Mouse (Mus musculus) liver, adult (tissue): Measurements from ENCODE around the gene Vav2.
A peak's percentile ranks its signal among the peaks of the same experiment; 100 is the strongest.

ENCODE experiments used
- GATA4 ChIP-seq: IDR thresholded peaks from 2 replicates; pipeline ENCODE4 v1.6.1; 2014; ENCODE audit warnings: mild to moderate bottlenecking, low read length; ENCODE audit not compliant: insufficient replicate concordance

The Vav2 gene

GRCm38 (mm10) chr2:27426855-27427457 is at the start of gene Vav2:
Gene Vav2, minus strand, starts transcription at chr2:27427033.
- no peak for TF ChIP-seq GATA4

- no peak for TF ChIP-seq GATA4
Observed at GRCm38 (mm10) chr2:27475495-27476302, 48.9 kb upstream of the Vav2 start.

GRCm38 (mm10) chr2:27474621-27475484 is 48.0 kb upstream of the Vav2 start:
- no peak for TF ChIP-seq GATA4

GRCm38 (mm10) chr2:27473911-27474310 is 47.1 kb upstream of the Vav2 start:
- TF ChIP-seq GATA4, result no peak

- no peak for TF ChIP-seq GATA4
Observed at GRCm38 (mm10) chr2:27473061-27473765, 46.4 kb upstream of the Vav2 start.

DNA sequence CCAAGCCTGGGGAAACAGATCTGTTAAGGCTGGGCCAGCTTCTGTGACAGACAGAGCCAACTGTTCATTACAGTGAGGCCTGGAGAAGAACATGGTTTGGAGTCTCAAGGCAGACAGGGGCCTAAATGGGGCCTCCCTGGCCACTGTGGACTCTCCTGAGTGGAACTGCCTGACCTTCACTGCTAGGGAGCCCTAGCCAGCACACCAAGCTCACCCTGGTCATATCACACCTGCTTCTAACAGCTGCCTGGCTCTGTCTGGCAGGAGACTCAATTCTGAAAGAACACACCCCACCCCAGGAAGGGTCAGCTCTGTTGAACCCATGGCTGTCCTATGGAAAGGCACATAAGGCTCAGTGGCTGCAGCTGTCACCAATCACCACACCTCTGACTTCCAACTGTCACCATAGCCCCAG is 44.3 kb upstream of the Vav2 start:
- TF ChIP-seq GATA4, result no peak

GRCm38 (mm10) chr2:27470535-27470934 is 43.7 kb upstream of the Vav2 start:
- TF ChIP-seq GATA4, result no peak

GRCm38 (mm10) chr2:27469991-27470355 is 43.1 kb upstream of the Vav2 start:
- no peak for TF ChIP-seq GATA4

DNA sequence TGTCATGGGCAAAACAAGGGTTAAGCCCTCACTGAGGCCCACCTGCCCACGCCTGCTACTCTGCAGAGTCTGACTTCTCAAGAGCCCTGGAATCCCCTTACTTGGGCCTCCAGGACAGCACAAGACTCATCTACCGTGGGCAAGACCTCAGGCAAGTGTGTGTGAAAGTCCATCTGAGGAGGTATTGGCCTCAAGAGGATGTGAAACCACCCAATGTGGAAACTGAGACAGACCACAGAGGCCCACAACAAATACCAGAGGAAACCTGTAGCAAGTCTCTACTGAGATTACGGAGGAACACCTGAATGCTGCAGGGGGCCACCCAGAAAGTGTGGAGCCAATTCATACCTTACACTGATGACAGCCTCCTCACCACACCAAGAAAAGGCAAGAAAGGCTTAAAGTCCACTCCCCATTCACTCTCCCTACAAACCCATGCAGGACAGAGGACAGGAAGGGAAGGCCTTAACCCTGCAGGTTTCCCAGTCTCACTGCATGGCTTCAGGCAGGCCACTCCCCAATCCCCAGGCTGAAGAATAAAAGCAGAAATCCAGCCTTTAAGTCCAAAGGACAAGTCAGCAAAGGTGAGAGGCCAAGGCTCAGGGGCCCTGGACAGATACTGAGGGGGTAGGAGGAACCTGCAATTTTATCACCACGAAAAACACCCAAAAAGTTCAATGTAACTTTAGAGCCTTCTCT is 42.6 kb upstream of the Vav2 start:
- TF ChIP-seq GATA4, result no peak

GRCm38 (mm10) chr2:27462901-27463300 is 36.1 kb upstream of the Vav2 start:
- TF ChIP-seq GATA4, result no peak

GRCm38 (mm10) chr2:27461881-27462660 is 35.2 kb upstream of the Vav2 start:
- peak; percentile 71; the same call in 1 of the 2 replicates for TF ChIP-seq GATA4

GRCm38 (mm10) chr2:27460651-27461050 is 33.8 kb upstream of the Vav2 start:
- no peak for TF ChIP-seq GATA4

DNA sequence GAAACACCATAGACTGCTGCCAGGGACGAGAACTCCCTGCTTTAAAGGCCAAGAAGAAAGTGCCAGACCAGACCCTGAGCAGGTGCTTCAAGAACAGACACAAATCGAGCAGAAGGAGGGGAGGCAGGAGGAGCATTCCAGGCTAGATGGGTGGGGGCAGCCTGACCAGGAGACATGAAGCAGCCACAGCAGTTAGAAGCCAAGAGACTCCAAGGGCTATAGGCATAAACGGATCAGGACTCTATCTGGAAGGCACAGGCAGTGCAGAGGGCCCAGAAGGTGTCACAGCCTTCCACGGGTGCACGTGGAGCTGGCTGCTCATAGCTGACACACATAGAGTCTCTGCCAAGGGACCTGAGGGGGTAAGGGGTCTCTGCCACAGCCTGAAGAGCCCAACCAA is 33.3 kb upstream of the Vav2 start:
- TF ChIP-seq GATA4, result no peak

- TF ChIP-seq GATA4, result no peak
Observed at GRCm38 (mm10) chr2:27459735-27460134, 32.9 kb upstream of the Vav2 start.
